Mouse (Mus musculus) midbrain, embryonic 16.5 days (tissue): Measurements from ENCODE around the gene Mecom. TPM values are rescaled to one million over a fixed set of nuclear protein-coding genes. Genes with fewer than 3 reads are reported as not detected.

Experiments
- ATAC-seq: fragments of 200-750 bp; cut with Nextera tagmentation; 2 replicates; pipeline ENCODE4 v1.8.0; 2017; ENCODE audit warnings: moderate TSS enrichment
- H3K27ac ChIP-seq: fragments of 300-500 bp; sonication (generic); 2 replicates; pipeline ENCODE4 v1.5.1; 2014; ENCODE audit warnings: mild to moderate bottlenecking, low read length, mixed read lengths
- H3K27me3 ChIP-seq: fragments of 300-500 bp; sonication (generic); 2 replicates; pipeline ENCODE4 v1.6.1; 2014; ENCODE audit warnings: low read depth, low read length, mixed read lengths; ENCODE audit not compliant: control insufficient read depth, insufficient read depth
- H3K36me3 ChIP-seq: fragments of 300-500 bp; sonication (generic); 2 replicates; pipeline ENCODE4 v1.6.1; 2014; ENCODE audit warnings: mild to moderate bottlenecking, low read length, moderate library complexity, mixed read lengths; ENCODE audit not compliant: control insufficient read depth, insufficient read depth
- H3K4me1 ChIP-seq: fragments of 300-500 bp; sonication (generic); 2 replicates; pipeline ENCODE4 v1.6.1; 2014; ENCODE audit warnings: mild to moderate bottlenecking, low read length, mixed read lengths; ENCODE audit not compliant: control insufficient read depth, insufficient read depth
- H3K4me2 ChIP-seq: fragments of 300-500 bp; sonication (generic); 2 replicates; pipeline ENCODE4 v1.6.1; 2014; ENCODE audit warnings: mild to moderate bottlenecking, low read length, mixed read lengths
- H3K4me3 ChIP-seq: fragments of 300-500 bp; sonication (generic); 2 replicates; pipeline ENCODE4 v1.5.1; 2014; ENCODE audit warnings: low read depth, mild to moderate bottlenecking, low read length, moderate library complexity, mixed read lengths
- H3K9ac ChIP-seq: fragments of 300-500 bp; sonication (generic); 2 replicates; pipeline ENCODE4 v1.6.1; 2014; ENCODE audit warnings: low read depth, low read length, mixed read lengths
- H3K9me3 ChIP-seq: fragments of 300-500 bp; sonication (generic); replicated peaks from 2 replicates; pipeline ENCODE4 v1.6.1; 2014; ENCODE audit warnings: mild to moderate bottlenecking, low read length, mixed read lengths; ENCODE audit not compliant: control insufficient read depth, poor library complexity, severe bottlenecking
- WGBS: fragments of 180-500 bp; shearing (Covaris S2); extraction: QIAGEN DNeasy Blood & Tissue Kit; methylation state at CpG from one replicate; pipeline ENCODE4 v1.1.7; 2014; 5-methylcytosine and 5-hydroxymethylcytosine counted together
- polyA plus RNA-seq: library from polyadenylated mRNA; unstranded; fragments of >200 nt; fragmentation: Nextera tagmentation; extraction: Ambion mirVana; gene quantifications from 2 replicates; pipeline ENCODE4 v1.2.1, GENCODE M21; 2015

The Mecom gene
- polyA plus RNA-seq, 1 experiment from 2014 or later, result 4.0 TPM

GRCm38 (mm10) chr3:30092481-30092880, 455.3 kb downstream of the Mecom start:
- Histone ChIP-seq H3K4me1 (no peaks in the 10 kb centered on the region), H3K4me3 (no peak overlapping the region), H3K4me2 (no peak overlapping the region), H3K9me3 (no peaks in the 10 kb centered on the region), H3K27me3 (no peaks in the 10 kb centered on the region), H3K36me3 (no peaks in the 10 kb centered on the region), H3K9ac (no peak overlapping the region), H3K27ac (no peak overlapping the region)
- 82% methylated on average over 7 of the region's 7 CpGs for WGBS
- ATAC-seq, result no peak

GRCm38 (mm10) chr3:30091860-30092259, 455.9 kb downstream of the Mecom start:
- WGBS, result 92% methylated on average over 3 of the region's 3 CpGs
- Histone ChIP-seq H3K9ac (no peak overlapping the region), H3K4me2 (no peak overlapping the region), H3K27ac (no peak overlapping the region), H3K9me3 (no peaks in the 10 kb centered on the region), H3K36me3 (no peaks in the 10 kb centered on the region), H3K27me3 (no peaks in the 10 kb centered on the region), H3K4me3 (no peak overlapping the region), H3K4me1 (no peaks in the 10 kb centered on the region)
- ATAC-seq, result no peak

GRCm38 (mm10) chr3:30091401-30091800, 456.4 kb downstream of the Mecom start:
- no peaks in the 10 kb centered on the region for H3K4me1 ChIP-seq
- no peaks in the 10 kb centered on the region for H3K27me3 ChIP-seq
- WGBS, result 91% methylated on average over 1 of the region's 1 CpGs
- ATAC-seq, result no peak
- no peaks in the 10 kb centered on the region for H3K9me3 ChIP-seq
- no peak overlapping the region for H3K9ac ChIP-seq
- H3K4me3 ChIP-seq, result no peak overlapping the region
- H3K4me2 ChIP-seq, result no peak overlapping the region
- H3K36me3 ChIP-seq, result no peaks in the 10 kb centered on the region
- H3K27ac ChIP-seq, result no peak overlapping the region

DNA sequence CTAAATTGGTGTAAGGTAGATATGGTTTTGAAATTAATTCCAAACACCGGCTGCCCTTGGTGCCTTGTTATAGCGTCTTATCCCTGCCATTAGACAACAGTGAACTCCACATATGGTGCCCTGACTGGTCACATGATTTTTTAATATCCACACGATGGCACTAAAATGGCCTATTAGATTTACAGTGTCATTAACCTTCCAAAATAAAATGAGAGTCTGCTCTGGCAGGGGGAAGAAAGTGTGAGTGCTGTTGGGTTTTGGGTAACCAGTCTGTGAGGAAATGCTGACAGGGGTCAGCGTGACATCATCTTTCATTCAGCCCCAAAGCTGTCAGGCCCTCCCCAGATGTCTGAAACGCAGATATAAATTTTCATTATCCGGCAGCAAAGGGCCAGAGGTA, 461.7 kb downstream of the Mecom start:
- no peaks in the 10 kb centered on the region for H3K9me3 ChIP-seq
- H3K36me3 ChIP-seq, result no peaks in the 10 kb centered on the region
- H3K27ac ChIP-seq, result no peak overlapping the region
- no peak for ATAC-seq
- no peaks in the 10 kb centered on the region for H3K27me3 ChIP-seq
- H3K4me2 ChIP-seq, result no peak overlapping the region
- WGBS, result 84% methylated on average over 6 of the region's 6 CpGs
- no peak overlapping the region for H3K9ac ChIP-seq
- no peak overlapping the region for H3K4me3 ChIP-seq
- peaks cover 6% of the 10 kb centered on the region; the same call in 1 of the 2 replicates for H3K4me1 ChIP-seq

- ATAC-seq, result no peak
- H3K4me3 ChIP-seq, result no peak overlapping the region
- WGBS, result 86% methylated on average over 1 of the region's 1 CpGs
- peaks cover 6% of the 10 kb centered on the region; the same call in 1 of the 2 replicates for H3K4me1 ChIP-seq
- H3K9ac ChIP-seq, result no peak overlapping the region
- H3K9me3 ChIP-seq, result no peaks in the 10 kb centered on the region
- H3K27me3 ChIP-seq, result no peaks in the 10 kb centered on the region
- no peaks in the 10 kb centered on the region for H3K36me3 ChIP-seq
- H3K27ac ChIP-seq, result no peak overlapping the region
- H3K4me2 ChIP-seq, result no peak overlapping the region
Measured at GRCm38 (mm10) chr3:30083842-30084241, 464.0 kb downstream of the Mecom start.

DNA sequence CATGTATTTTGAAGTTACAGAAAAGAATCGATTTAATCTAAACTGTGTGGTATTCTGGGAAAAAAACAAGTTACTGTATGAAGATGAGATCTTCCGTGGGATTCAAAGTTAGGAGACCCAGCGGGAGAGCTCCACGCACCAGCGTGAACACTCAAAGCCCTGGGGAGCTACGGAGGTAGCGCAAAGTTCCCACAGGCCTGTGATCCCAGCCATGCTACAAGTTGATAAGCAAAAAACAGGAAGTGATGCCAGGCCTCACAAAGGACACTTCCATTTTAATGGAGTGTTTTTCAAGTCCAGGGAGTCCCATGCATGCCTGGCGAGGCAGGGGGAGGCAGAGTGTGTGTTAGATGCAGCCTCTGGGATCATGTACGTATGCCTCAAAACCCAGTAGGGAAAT, 464.5 kb downstream of the Mecom start:
- H3K36me3 ChIP-seq, result no peaks in the 10 kb centered on the region
- H3K4me1 ChIP-seq, result peaks cover 6% of the 10 kb centered on the region; the same call in 1 of the 2 replicates
- no peak overlapping the region for H3K9ac ChIP-seq
- H3K4me3 ChIP-seq, result no peak overlapping the region
- no peaks in the 10 kb centered on the region for H3K27me3 ChIP-seq
- H3K4me2 ChIP-seq, result no peak overlapping the region
- 79% methylated on average over 9 of the region's 9 CpGs for WGBS
- ATAC-seq, result no peak
- no peaks in the 10 kb centered on the region for H3K9me3 ChIP-seq
- no peak overlapping the region for H3K27ac ChIP-seq

- H3K4me1 ChIP-seq, result peaks cover 6% of the 10 kb centered on the region; the same call in 1 of the 2 replicates
- no peak overlapping the region for H3K27ac ChIP-seq
- H3K4me3 ChIP-seq, result no peak overlapping the region
- no peaks in the 10 kb centered on the region for H3K27me3 ChIP-seq
- no peaks in the 10 kb centered on the region for H3K36me3 ChIP-seq
- H3K4me2 ChIP-seq, result no peak overlapping the region
- ATAC-seq, result no peak
- no peak overlapping the region for H3K9ac ChIP-seq
- no peaks in the 10 kb centered on the region for H3K9me3 ChIP-seq
- 73% methylated on average over 7 of the region's 7 CpGs for WGBS
Measured at GRCm38 (mm10) chr3:30080827-30081226, 467.0 kb downstream of the Mecom start.

DNA sequence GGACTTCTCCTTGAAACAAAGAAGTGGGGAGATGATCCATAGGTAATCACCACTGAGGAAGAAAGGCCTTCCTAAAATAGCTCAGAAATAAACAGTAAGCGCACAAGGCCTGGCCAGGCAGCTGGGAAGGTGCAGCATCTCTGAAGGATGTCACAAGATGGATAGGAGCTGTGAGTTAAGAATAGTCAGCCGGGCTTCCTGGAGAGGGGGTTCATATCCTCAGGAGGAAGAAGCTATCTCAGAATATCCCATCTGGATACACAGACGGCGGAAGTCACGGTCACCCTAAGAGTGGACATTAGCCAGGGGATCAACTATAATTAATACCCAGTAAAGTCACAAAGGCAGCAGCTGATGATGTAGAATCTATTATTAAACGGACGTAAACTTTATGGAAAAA, 471.3 kb downstream of the Mecom start:
- WGBS, result 91% methylated on average over 7 of the region's 7 CpGs
- Histone ChIP-seq H3K27ac (no peak overlapping the region), H3K27me3 (no peaks in the 10 kb centered on the region), H3K4me1 (no peaks in the 10 kb centered on the region), H3K9me3 (no peaks in the 10 kb centered on the region), H3K9ac (no peak overlapping the region), H3K4me3 (no peak overlapping the region), H3K4me2 (no peak overlapping the region), H3K36me3 (no peaks in the 10 kb centered on the region)
- ATAC-seq, result no peak

DNA sequence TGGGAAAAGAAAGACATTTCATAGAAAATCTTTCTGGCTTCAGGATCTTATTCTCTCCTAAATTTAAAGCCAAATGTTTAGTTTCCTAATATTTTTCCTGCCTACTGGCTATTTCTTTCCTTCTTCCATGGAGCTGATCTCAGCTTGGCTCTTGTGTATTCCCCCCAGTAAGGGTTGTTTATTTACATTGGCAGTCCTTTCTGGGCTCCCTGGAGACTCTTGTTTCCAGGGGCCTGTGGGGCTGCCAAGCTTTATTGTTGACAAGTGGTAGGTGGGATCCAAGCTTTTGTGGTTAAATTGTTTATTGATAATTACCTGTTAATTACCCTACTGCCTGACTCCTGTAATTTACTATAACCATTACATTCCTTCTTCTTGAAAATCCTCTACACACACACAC, 476.5 kb downstream of the Mecom start:
- H3K9me3 ChIP-seq, result no peaks in the 10 kb centered on the region
- no peaks in the 10 kb centered on the region for H3K36me3 ChIP-seq
- no peak overlapping the region for H3K4me3 ChIP-seq
- H3K27ac ChIP-seq, result no peak overlapping the region
- H3K9ac ChIP-seq, result no peak overlapping the region
- no peaks in the 10 kb centered on the region for H3K27me3 ChIP-seq
- no peaks in the 10 kb centered on the region for H3K4me1 ChIP-seq
- no peak overlapping the region for H3K4me2 ChIP-seq
- ATAC-seq, result no peak

DNA sequence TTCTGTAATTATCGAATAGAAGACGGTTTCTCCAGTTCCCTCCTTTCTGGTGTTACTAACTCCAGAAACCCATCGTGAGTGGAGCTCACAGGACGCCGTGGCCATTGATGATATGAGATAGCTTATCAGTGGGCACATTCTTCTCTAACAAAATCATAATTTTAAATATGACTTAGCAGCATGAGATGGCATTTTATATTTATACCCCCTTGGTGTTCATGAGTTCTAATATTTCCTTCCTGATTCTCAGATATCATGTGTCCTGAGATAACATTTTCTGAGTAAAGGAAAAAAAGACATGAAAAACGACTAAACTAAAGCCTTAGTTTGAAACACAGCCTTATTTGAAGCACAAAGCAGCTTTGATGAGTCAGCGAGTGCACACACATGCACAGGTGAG, 481.3 kb downstream of the Mecom start:
- Histone ChIP-seq H3K4me2 (no peak overlapping the region), H3K9me3 (no peaks in the 10 kb centered on the region), H3K27me3 (no peaks in the 10 kb centered on the region), H3K4me3 (no peak overlapping the region), H3K4me1 (no peaks in the 10 kb centered on the region), H3K36me3 (no peaks in the 10 kb centered on the region), H3K27ac (no peak overlapping the region), H3K9ac (no peak overlapping the region)
- 82% methylated on average over 7 of the region's 7 CpGs for WGBS
- ATAC-seq, result no peak
